ENCODE assay signal across 24 mouse cellular contexts in genomic region chr1:120249842-120250241, GRCm38 (mm10). TPM values are rescaled to one million over a fixed set of nuclear protein-coding genes. Genes with fewer than 3 reads are reported as not detected.
DNase-seq lines count a peak whose midpoint lies in the region; ATAC-seq and TF ChIP-seq lines count a peak whose summit lies in the region.
"Had no signal": no experiment of that assay in that cellular context is flagged by ENCODE, and none has a peak within 500 bp of the region (broad histone marks: within the 10 kb centered on the region; RNA-seq: fewer than 3 reads in every experiment).

No protein-coding gene starts in this region.

- no peak overlapping the region for H3K4me3 ChIP-seq in heart, postnatal 0 days (ENCODE audit: low read depth, low read length)
- H3K4me3 ChIP-seq: forebrain, embryonic 10.5 days; forebrain, embryonic 13.5 days; heart, adult 2 months; heart, embryonic 10.5 days; heart, embryonic 13.5 days had no signal

- no peak for TF ChIP-seq EP300 in heart, postnatal 0 days (IDR thresholded peaks at IDR 0.05; ENCODE audit: low read depth)

- no peak overlapping the region for H3K4me2 ChIP-seq in heart, postnatal 0 days (ENCODE audit: low read depth, low read length)
- H3K4me2 ChIP-seq: forebrain, embryonic 13.5 days; heart, embryonic 13.5 days; hindbrain, embryonic 14.5 days had no signal

- intact Hi-C loops in heart, postnatal 36 days (cut with DNase I), result no loop called here

- H3K27ac ChIP-seq in heart, postnatal 0 days (ENCODE audit: low read depth), result no peak overlapping the region
- H3K27ac ChIP-seq: forebrain, embryonic 10.5 days; forebrain, embryonic 13.5 days; heart, adult 2 months; heart, embryonic 10.5 days; heart, embryonic 13.5 days; hindbrain, embryonic 14.5 days; hindbrain, postnatal 0 days had no signal

- H3K9ac ChIP-seq in heart, postnatal 0 days (replicated peaks; ENCODE audit: low read depth, low read length), result no peak overlapping the region
- H3K9ac ChIP-seq: forebrain, embryonic 13.5 days; heart, embryonic 13.5 days; hindbrain, embryonic 14.5 days had no signal

- peaks cover 19% of the 10 kb centered on the region for H3K4me1 ChIP-seq in heart, postnatal 0 days (ENCODE audit: control insufficient read depth, insufficient read depth)
- H3K4me1 ChIP-seq: forebrain, embryonic 13.5 days had no signal

- TF ChIP-seq CTCF in heart, postnatal 0 days (IDR thresholded peaks at IDR 0.05; ENCODE audit: low read depth), result no peak

- H3K36me3 ChIP-seq in heart, postnatal 0 days (replicated peaks; ENCODE audit: control insufficient read depth, insufficient read depth, low read length), result no peaks in the 10 kb centered on the region
- H3K36me3 ChIP-seq: forebrain, embryonic 10.5 days had no signal

- 84% methylated on average over 5 of the region's 5 CpGs for WGBS in heart, postnatal 0 days

- peaks cover 7% of the 10 kb centered on the region; the same call in 1 of the 2 replicates for H3K9me3 ChIP-seq in heart, postnatal 0 days (replicated peaks; ENCODE audit: control insufficient read depth, low read length)
- H3K9me3 ChIP-seq: forebrain, embryonic 10.5 days; forebrain, embryonic 13.5 days; heart, embryonic 10.5 days; heart, embryonic 13.5 days had no signal

- peak; percentile 32 to 52 for DNase-seq in adrenal gland, postnatal 36 days
- no peak for DNase-seq in adrenal gland, postnatal 14 days
- peak; percentile 0 for DNase-seq in heart, postnatal 0 days (ENCODE audit: low spot score)
- no peak for DNase-seq in heart, postnatal 36 days
- peak; percentile 30 for DNase-seq in 416B (ENCODE audit: low read depth)
- no peak for DNase-seq in kidney, postnatal 14 days
- no peak for DNase-seq in cerebellum, adult 9-11 months
- DNase-seq: adrenal gland, adult 8-10 months; cerebellum, adult 11-12 months; cerebellum, adult 8-10 months; cerebellum, postnatal 14 days; gastrocnemius, postnatal 25 days; heart, adult 2 months; heart, postnatal 4 days; kidney, adult 18-20 months had no signal

- no peaks in the 10 kb centered on the region for H3K27me3 ChIP-seq in heart, postnatal 0 days (ENCODE audit: control insufficient read depth, insufficient read depth, low read length)
- H3K27me3 ChIP-seq: forebrain, embryonic 13.5 days; heart, embryonic 13.5 days had no signal

- no peak for ATAC-seq in heart, postnatal 0 days (ENCODE audit: insufficient read depth, low read depth)
- ATAC-seq: forebrain, embryonic 13.5 days; forebrain, embryonic 16.5 days; hindbrain, postnatal 0 days; inflammation-experienced regulatory T-cells, adult 6 months; intestine, embryonic 16.5 days had no signal

RNA-seq across cellular contexts. Expression of gene Steap3, which starts 22.7 kb away (rescaled TPM):
- 10 to 100 TPM; 21.9 to 48.2 TPM for total RNA-seq in adrenal gland, postnatal 36 days (2021)
- total RNA-seq in adrenal gland, postnatal 14 days (2021), result 20.8 and 29.6 TPM in 2 replicates
- 15.4 and 38.7 TPM in 2 replicates for total RNA-seq in heart, postnatal 0 days (2014; rRNA removed; ENCODE audit: low replicate concordance)
- polyA plus RNA-seq in heart, postnatal 0 days (2015; fragmentation: Nextera tagmentation; extraction: Ambion mirVana), result 19.6 and 20.3 TPM in 2 replicates
- 10 to 100 TPM; 26.4 to 27.9 TPM for total RNA-seq in heart, postnatal 36 days (2021)

Comparison
In these comparisons a context has a peak if more than half of its experiments do, and no peak if none do; other contexts are left out.
1. DNase-seq: peak in adrenal gland, postnatal 36 days (2 of 2), heart, postnatal 0 days (single experiment) and 416B (single experiment); none in adrenal gland, postnatal 14 days (single experiment), heart, postnatal 36 days (0 of 2), kidney, postnatal 14 days (single experiment) and cerebellum, adult 9-11 months (single experiment).